Mouse (Mus musculus) myocyte (in vitro differentiated cells): ENCODE results near the gene Npm1.

Experiments used
- CEBPB ChIP-seq: IDR thresholded peaks from 2 replicates; pipeline ENCODE4 v1.6.1; 2011; ENCODE audit warnings: mild to moderate bottlenecking, moderate library complexity; ENCODE audit not compliant: poor library complexity, insufficient read depth, severe bottlenecking
- E2F4 ChIP-seq: IDR thresholded peaks from one replicate; pipeline ENCODE4 v1.6.1; 2011; ENCODE audit warnings: mild to moderate bottlenecking, control low read depth, moderate library complexity; ENCODE audit not compliant: insufficient read depth
- MAX ChIP-seq: IDR thresholded peaks from one replicate; pipeline ENCODE4 v1.6.1; 2011; ENCODE audit warnings: low read depth, mild to moderate bottlenecking, control low read depth
- MYOD1 ChIP-seq, 3 experiments: IDR thresholded peaks; one replicate each; pipeline ENCODE4 v1.6.1; 2011; ENCODE audit warnings: control low read depth in 2 of 3, low read depth in 2 of 3, mild to moderate bottlenecking in 2 of 3, moderate library complexity in 1 of 3; ENCODE audit not compliant: insufficient read length in 2 of 3, control insufficient read depth in 1 of 3
- MYOG ChIP-seq, 3 experiments: IDR thresholded peaks; one replicate each; pipeline ENCODE4 v1.6.1; 2011; ENCODE audit warnings: control low read depth in 2 of 3, low read depth in 2 of 3, mild to moderate bottlenecking in 2 of 3; ENCODE audit not compliant: insufficient read length in 2 of 3, control insufficient read depth in 1 of 3, insufficient read depth in 1 of 3
- POLR2A ChIP-seq: IDR thresholded peaks from one replicate; pipeline ENCODE4 v1.6.1; 2011; ENCODE audit warnings: low read depth, mild to moderate bottlenecking, control low read depth, moderate library complexity; ENCODE audit not compliant: insufficient read length
- POLR2AphosphoS2 ChIP-seq: IDR thresholded peaks from one replicate; pipeline ENCODE4 v1.6.1; 2011; ENCODE audit warnings: low read depth, control low read depth; ENCODE audit not compliant: insufficient read length
- REST ChIP-seq: IDR thresholded peaks from one replicate; pipeline ENCODE4 v1.6.1; 2011; ENCODE audit warnings: mild to moderate bottlenecking, control low read depth, moderate library complexity; ENCODE audit not compliant: insufficient read depth, insufficient read length
- SRF ChIP-seq: IDR thresholded peaks from one replicate; pipeline ENCODE4 v1.6.1; 2011; ENCODE audit warnings: low read depth; ENCODE audit not compliant: control insufficient read depth, insufficient read length
- TCF12 ChIP-seq: IDR thresholded peaks from one replicate; pipeline ENCODE4 v1.6.1; 2011; ENCODE audit warnings: mild to moderate bottlenecking, control low read depth; ENCODE audit not compliant: poor library complexity, insufficient read depth, severe bottlenecking
- TCF3 ChIP-seq: IDR thresholded peaks from one replicate; pipeline ENCODE4 v1.6.1; 2011; ENCODE audit warnings: low read depth, control low read depth; ENCODE audit not compliant: insufficient read length
- USF1 ChIP-seq: IDR thresholded peaks from one replicate; pipeline ENCODE4 v1.6.1; 2011; ENCODE audit warnings: low read depth, mild to moderate bottlenecking, control low read depth, moderate library complexity

DNA sequence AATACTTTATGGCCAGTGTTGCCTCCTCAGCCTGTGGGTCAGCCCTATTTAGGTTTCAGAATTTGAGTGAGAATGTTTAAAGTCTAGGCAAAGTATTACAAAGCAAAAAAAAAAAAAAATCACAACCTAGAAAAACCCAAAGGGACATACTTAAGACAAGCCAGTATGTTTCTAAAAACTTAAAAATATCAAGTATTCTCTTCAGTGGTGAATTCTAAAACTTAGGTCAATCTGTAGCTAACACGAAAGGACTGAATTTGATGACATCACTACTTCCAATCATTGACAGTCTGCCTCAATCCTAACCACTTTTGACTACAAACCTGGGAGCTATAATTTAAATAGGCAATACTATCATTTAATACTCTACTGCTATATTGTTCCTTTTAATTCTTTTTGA, 10.0 kb downstream of the Npm1 start:
- TF ChIP-seq MAX, result no peak
- TF ChIP-seq E2F4, result no peak
- no peak for TF ChIP-seq POLR2A
- TF ChIP-seq TCF12, result no peak
- TF ChIP-seq POLR2AphosphoS2, result no peak
- TF ChIP-seq MYOG (IDR thresholded peaks at IDR 0.05; ENCODE audit: control insufficient read depth in 1 of 3, insufficient read depth in 1 of 3, insufficient read length in 2 of 3, low read depth in 2 of 3), result no peak
- TF ChIP-seq TCF3, result no peak
- TF ChIP-seq CEBPB, result no peak
- no peak for TF ChIP-seq SRF
- no peak for TF ChIP-seq MYOD1 (IDR thresholded peaks at IDR 0.05; ENCODE audit: control insufficient read depth in 1 of 3, insufficient read length in 2 of 3, low read depth in 2 of 3)
- TF ChIP-seq USF1, result no peak
- no peak for TF ChIP-seq REST
